Mouse (Mus musculus): Measurements from ENCODE around the gene Cenpx. TPM values are rescaled to one million over a fixed set of nuclear protein-coding genes. Genes with fewer than 3 reads are reported as not detected.
A peak's percentile ranks its signal among the peaks of the same experiment; 100 is the strongest.

Gene Cenpx
- polyA plus RNA-seq, 1 experiment from 2014 or later: 95.0 TPM

GRCm38 (mm10) chr11:120719242-120719641, 5.7 kb upstream of the Cenpx start:
- ATAC-seq: no peak

GRCm38 (mm10) chr11:120715131-120715530, 1.6 kb upstream of the Cenpx start:
- Histone ChIP-seq H3K36me3 (ENCODE audit: control insufficient read depth, insufficient read depth) (peaks cover 8% of the 10 kb centered on the region), H3K4me1 (replicated peaks; ENCODE audit: control insufficient read depth, insufficient read depth, low read length) (peaks cover 20% of the 10 kb centered on the region), H3K27me3 (replicated peaks; ENCODE audit: control insufficient read depth, insufficient read depth, low read length) (no peaks in the 10 kb centered on the region), H3K9ac (replicated peaks; ENCODE audit: low read depth, low read length) (no peak overlapping the region), H3K4me3 (replicated peaks; ENCODE audit: low read length) (no peak overlapping the region), H3K27ac (ENCODE audit: low read length) (no peak overlapping the region), H3K9me3 (ENCODE audit: control insufficient read depth, low read length) (no peaks in the 10 kb centered on the region), H3K4me2 (ENCODE audit: low read length) (no peak overlapping the region)
- WGBS: 89% methylated on average over 9 of the region's 9 CpGs
- ATAC-seq: no peak

More at GRCm38 (mm10) chr11:120719242-120719641, 5.7 kb upstream of the Cenpx start:
- no peak overlapping the region for H3K27ac ChIP-seq (ENCODE audit: low read length)
- WGBS: 93% methylated on average over 9 of the region's 9 CpGs
- H3K4me2 ChIP-seq (ENCODE audit: low read length): no peak overlapping the region
- peaks cover 28% of the 10 kb centered on the region for H3K4me1 ChIP-seq (replicated peaks; ENCODE audit: control insufficient read depth, insufficient read depth, low read length)
- H3K27me3 ChIP-seq (replicated peaks; ENCODE audit: control insufficient read depth, insufficient read depth, low read length): no peaks in the 10 kb centered on the region
- no peaks in the 10 kb centered on the region for H3K9me3 ChIP-seq (ENCODE audit: control insufficient read depth, low read length)
- H3K4me3 ChIP-seq (replicated peaks; ENCODE audit: low read length): no peak overlapping the region
- H3K9ac ChIP-seq (replicated peaks; ENCODE audit: low read depth, low read length): no peak overlapping the region
- H3K36me3 ChIP-seq (ENCODE audit: control insufficient read depth, insufficient read depth): peaks cover 5% of the 10 kb centered on the region

- no peak for ATAC-seq
- Histone ChIP-seq H3K27me3 (replicated peaks; ENCODE audit: control insufficient read depth, insufficient read depth, low read length) (no peaks in the 10 kb centered on the region), H3K4me2 (ENCODE audit: low read length) (peak overlapping the region; percentile 87), H3K4me3 (replicated peaks; ENCODE audit: low read length) (peak overlapping the region; percentile 78), H3K36me3 (ENCODE audit: control insufficient read depth, insufficient read depth) (peaks cover 8% of the 10 kb centered on the region), H3K4me1 (replicated peaks; ENCODE audit: control insufficient read depth, insufficient read depth, low read length) (peaks cover 20% of the 10 kb centered on the region), H3K27ac (ENCODE audit: low read length) (no peak overlapping the region), H3K9me3 (ENCODE audit: control insufficient read depth, low read length) (no peaks in the 10 kb centered on the region), H3K9ac (replicated peaks; ENCODE audit: low read depth, low read length) (peak overlapping the region; percentile 71)
- WGBS: 53% methylated on average over 10 of the region's 10 CpGs
These were observed 1.0 kb upstream of the Cenpx start for GRCm38 (mm10) chr11:120714546-120714945.

- under 1% methylated on average over 38 of the region's 38 CpGs for WGBS
- peaks cover 7% of the 10 kb centered on the region for H3K36me3 ChIP-seq (ENCODE audit: control insufficient read depth, insufficient read depth)
These were observed 568 bp downstream of the Cenpx start for GRCm38 (mm10) chr11:120712771-120713568.

GRCm38 (mm10) chr11:120711980-120712604, 1.4 kb downstream of the Cenpx start:
- no peak for ATAC-seq
- H3K4me3 ChIP-seq (replicated peaks; ENCODE audit: low read length): no peak overlapping the region
- no peaks in the 10 kb centered on the region for H3K27me3 ChIP-seq (replicated peaks; ENCODE audit: control insufficient read depth, insufficient read depth, low read length)
- peaks cover 20% of the 10 kb centered on the region for H3K4me1 ChIP-seq (replicated peaks; ENCODE audit: control insufficient read depth, insufficient read depth, low read length)
- peaks cover 7% of the 10 kb centered on the region for H3K36me3 ChIP-seq (ENCODE audit: control insufficient read depth, insufficient read depth)
- H3K27ac ChIP-seq (ENCODE audit: low read length): no peak overlapping the region
- H3K9ac ChIP-seq (replicated peaks; ENCODE audit: low read depth, low read length): no peak overlapping the region
- H3K4me2 ChIP-seq (ENCODE audit: low read length): peak overlapping the region; percentile 100
- 68% methylated on average over 8 of the region's 8 CpGs for whole genome bisulfite sequencing
- H3K9me3 ChIP-seq (ENCODE audit: control insufficient read depth, low read length): no peaks in the 10 kb centered on the region

More at GRCm38 (mm10) chr11:120712771-120713568, 568 bp downstream of the Cenpx start:
- Histone ChIP-seq H3K4me2 (ENCODE audit: low read length) (peak overlapping the region; percentile 100), H3K27me3 (replicated peaks; ENCODE audit: control insufficient read depth, insufficient read depth, low read length) (no peaks in the 10 kb centered on the region), H3K4me1 (replicated peaks; ENCODE audit: control insufficient read depth, insufficient read depth, low read length) (peaks cover 20% of the 10 kb centered on the region), H3K27ac (ENCODE audit: low read length) (peak overlapping the region; percentile 74), H3K9ac (replicated peaks; ENCODE audit: low read depth, low read length) (peak overlapping the region; percentile 70), H3K4me3 (replicated peaks; ENCODE audit: low read length) (peak overlapping the region; percentile 78), H3K9me3 (ENCODE audit: control insufficient read depth, low read length) (no peaks in the 10 kb centered on the region)
- no peak; the same call in 1 of the 2 replicates for ATAC-seq

GRCm38 (mm10) chr11:120710672-120711071, 2.9 kb downstream of the Cenpx start:
- no peak for ATAC-seq
- WGBS: 91% methylated on average over 5 of the region's 5 CpGs

GRCm38 (mm10) chr11:120709551-120709950, 4.0 kb downstream of the Cenpx start:
- Histone ChIP-seq H3K9ac (replicated peaks; ENCODE audit: low read depth, low read length) (no peak overlapping the region), H3K4me2 (ENCODE audit: low read length) (no peak overlapping the region), H3K4me3 (replicated peaks; ENCODE audit: low read length) (no peak overlapping the region), H3K27ac (ENCODE audit: low read length) (no peak overlapping the region), H3K9me3 (ENCODE audit: control insufficient read depth, low read length) (no peaks in the 10 kb centered on the region), H3K4me1 (replicated peaks; ENCODE audit: control insufficient read depth, insufficient read depth, low read length) (peaks cover 23% of the 10 kb centered on the region), H3K27me3 (replicated peaks; ENCODE audit: control insufficient read depth, insufficient read depth, low read length) (no peaks in the 10 kb centered on the region), H3K36me3 (ENCODE audit: control insufficient read depth, insufficient read depth) (peaks cover 7% of the 10 kb centered on the region)
- 77% methylated on average over 2 of the region's 2 CpGs for WGBS
- no peak for ATAC-seq

More at GRCm38 (mm10) chr11:120710672-120711071, 2.9 kb downstream of the Cenpx start:
- Histone ChIP-seq H3K9me3 (ENCODE audit: control insufficient read depth, low read length) (no peaks in the 10 kb centered on the region), H3K27ac (ENCODE audit: low read length) (no peak overlapping the region), H3K4me2 (ENCODE audit: low read length) (no peak overlapping the region), H3K36me3 (ENCODE audit: control insufficient read depth, insufficient read depth) (peaks cover 7% of the 10 kb centered on the region), H3K9ac (replicated peaks; ENCODE audit: low read depth, low read length) (no peak overlapping the region), H3K4me1 (replicated peaks; ENCODE audit: control insufficient read depth, insufficient read depth, low read length) (peaks cover 25% of the 10 kb centered on the region), H3K27me3 (replicated peaks; ENCODE audit: control insufficient read depth, insufficient read depth, low read length) (no peaks in the 10 kb centered on the region), H3K4me3 (replicated peaks; ENCODE audit: low read length) (no peak overlapping the region)

GRCm38 (mm10) chr11:120707969-120708368, 5.6 kb downstream of the Cenpx start:
- Histone ChIP-seq H3K4me3 (replicated peaks; ENCODE audit: low read length) (no peak overlapping the region), H3K27me3 (replicated peaks; ENCODE audit: control insufficient read depth, insufficient read depth, low read length) (no peaks in the 10 kb centered on the region), H3K9ac (replicated peaks; ENCODE audit: low read depth, low read length) (no peak overlapping the region), H3K4me1 (replicated peaks; ENCODE audit: control insufficient read depth, insufficient read depth, low read length) (peaks cover 21% of the 10 kb centered on the region), H3K9me3 (ENCODE audit: control insufficient read depth, low read length) (no peaks in the 10 kb centered on the region), H3K36me3 (ENCODE audit: control insufficient read depth, insufficient read depth) (peaks cover 7% of the 10 kb centered on the region), H3K27ac (ENCODE audit: low read length) (no peak overlapping the region), H3K4me2 (ENCODE audit: low read length) (no peak overlapping the region)
- WGBS: 49% methylated on average over 5 of the region's 5 CpGs
- ATAC-seq: no peak

- H3K4me3 ChIP-seq (replicated peaks; ENCODE audit: low read length): no peak overlapping the region
- H3K9ac ChIP-seq (replicated peaks; ENCODE audit: low read depth, low read length): no peak overlapping the region
- no peak overlapping the region for H3K27ac ChIP-seq (ENCODE audit: low read length)
- 5% methylated on average over 11 of the region's 12 CpGs for WGBS
- peaks cover 14% of the 10 kb centered on the region for H3K4me1 ChIP-seq (replicated peaks; ENCODE audit: control insufficient read depth, insufficient read depth, low read length)
- H3K9me3 ChIP-seq (ENCODE audit: control insufficient read depth, low read length): no peaks in the 10 kb centered on the region
- no peak for ATAC-seq
- H3K36me3 ChIP-seq (ENCODE audit: control insufficient read depth, insufficient read depth): peaks cover 7% of the 10 kb centered on the region
- no peaks in the 10 kb centered on the region for H3K27me3 ChIP-seq (replicated peaks; ENCODE audit: control insufficient read depth, insufficient read depth, low read length)
- H3K4me2 ChIP-seq (ENCODE audit: low read length): no peak overlapping the region
These were observed 6.3 kb downstream of the Cenpx start for GRCm38 (mm10) chr11:120707225-120707624.

Measured in forebrain, embryonic 16.5 days (tissue).